Mouse (Mus musculus): Measurements from ENCODE around the gene Ass1. TPM values are rescaled to one million over a fixed set of nuclear protein-coding genes. Genes with fewer than 3 reads are reported as not detected.

Ass1 gene
- total and polyA plus RNA-seq, 3 experiments, result not detected

GRCm38 (mm10) chr2:31524641-31525040, 54.6 kb downstream of the Ass1 start:
- Histone ChIP-seq H3K4me3 (ENCODE audit: low read depth, low read length) (no peak overlapping the region), H3K4me1 (ENCODE audit: insufficient read depth, low read depth, low read length) (no peaks in the 10 kb centered on the region), H3K27me3 (ENCODE audit: insufficient read depth, low read length) (peaks cover 36% of the 10 kb centered on the region), H3K9me3 (replicated peaks) (no peaks in the 10 kb centered on the region), H3K36me3 (replicated peaks) (no peaks in the 10 kb centered on the region)
- DNase-seq (ENCODE audit: low spot score) (no peak), ATAC-seq (ENCODE audit: extremely low read depth, insufficient number of reproducible peaks, low FRiP score, poor library complexity, severe bottlenecking) (no peak)
- TF ChIP-seq GATA2 (IDR thresholded peaks at IDR 0.05; ENCODE audit: borderline replicate concordance, low read depth, low read length), result no peak
- TF ChIP-seq CTCF (IDR thresholded peaks at IDR 0.05; ENCODE audit: low read depth, low read length), result no peak
- TF ChIP-seq POLR2AphosphoS5 (IDR thresholded peaks at IDR 0.05; ENCODE audit: insufficient replicate concordance, low read depth, low read length), result no peak
- no peak for TF ChIP-seq TAL1 (conservative IDR thresholded peaks at IDR 0.05; ENCODE audit: low read depth, low read length)
- TF ChIP-seq GATA1 (IDR thresholded peaks at IDR 0.05; ENCODE audit: borderline replicate concordance, low read length), result no peak

- Histone ChIP-seq H3K4me3 (ENCODE audit: low read depth, low read length) (no peak overlapping the region), H3K4me1 (ENCODE audit: insufficient read depth, low read depth, low read length) (no peaks in the 10 kb centered on the region), H3K36me3 (replicated peaks) (no peaks in the 10 kb centered on the region), H3K27me3 (ENCODE audit: insufficient read depth, low read length) (peaks cover 31% of the 10 kb centered on the region), H3K9me3 (replicated peaks) (no peaks in the 10 kb centered on the region)
- ATAC-seq (ENCODE audit: extremely low read depth, insufficient number of reproducible peaks, low FRiP score, poor library complexity, severe bottlenecking) (no peak), DNase-seq (ENCODE audit: low spot score) (no peak)
- no peak for TF ChIP-seq GATA2 (IDR thresholded peaks at IDR 0.05; ENCODE audit: borderline replicate concordance, low read depth, low read length)
- no peak for TF ChIP-seq CTCF (IDR thresholded peaks at IDR 0.05; ENCODE audit: low read depth, low read length)
- no peak for TF ChIP-seq POLR2AphosphoS5 (IDR thresholded peaks at IDR 0.05; ENCODE audit: insufficient replicate concordance, low read depth, low read length)
- no peak for TF ChIP-seq TAL1 (conservative IDR thresholded peaks at IDR 0.05; ENCODE audit: low read depth, low read length)
- TF ChIP-seq GATA1 (IDR thresholded peaks at IDR 0.05; ENCODE audit: borderline replicate concordance, low read length), result no peak
Observed at GRCm38 (mm10) chr2:31525778-31526177, 55.8 kb downstream of the Ass1 start.

- TF ChIP-seq GATA2 (IDR thresholded peaks at IDR 0.05; ENCODE audit: borderline replicate concordance, low read depth, low read length) (no peak), GATA1 (IDR thresholded peaks at IDR 0.05; ENCODE audit: borderline replicate concordance, low read length) (no peak), TAL1 (conservative IDR thresholded peaks at IDR 0.05; ENCODE audit: low read depth, low read length) (no peak)
- H3K27me3 ChIP-seq (ENCODE audit: insufficient read depth, low read length), result peaks cover 17% of the 10 kb centered on the region; the same call in 1 of the 2 replicates
- H3K9me3 ChIP-seq (replicated peaks), result no peaks in the 10 kb centered on the region
- H3K36me3 ChIP-seq (replicated peaks), result no peaks in the 10 kb centered on the region
- DNase-seq (ENCODE audit: low spot score) (no peak), ATAC-seq (ENCODE audit: extremely low read depth, insufficient number of reproducible peaks, low FRiP score, poor library complexity, severe bottlenecking) (no peak)
- H3K4me1 ChIP-seq (ENCODE audit: insufficient read depth, low read depth, low read length), result no peaks in the 10 kb centered on the region
- H3K4me3 ChIP-seq (ENCODE audit: low read depth, low read length), result no peak overlapping the region
Observed at GRCm38 (mm10) chr2:31530201-31530600, 60.2 kb downstream of the Ass1 start.

GRCm38 (mm10) chr2:31537054-31537453, 67.0 kb downstream of the Ass1 start:
- peaks cover 8% of the 10 kb centered on the region; the same call in 1 of the 2 replicates for H3K27me3 ChIP-seq (ENCODE audit: insufficient read depth, low read length)
- H3K9me3 ChIP-seq (replicated peaks), result no peaks in the 10 kb centered on the region
- H3K4me3 ChIP-seq (ENCODE audit: low read depth, low read length), result no peak overlapping the region
- H3K4me1 ChIP-seq (ENCODE audit: insufficient read depth, low read depth, low read length), result no peaks in the 10 kb centered on the region; the same call in 1 of the 2 replicates
- no peaks in the 10 kb centered on the region for H3K36me3 ChIP-seq (replicated peaks)
- no peak for TF ChIP-seq CTCF (IDR thresholded peaks at IDR 0.05; ENCODE audit: low read depth, low read length)
- no peak for TF ChIP-seq POLR2AphosphoS5 (IDR thresholded peaks at IDR 0.05; ENCODE audit: insufficient replicate concordance, low read depth, low read length)
- no peak for TF ChIP-seq GATA1 (IDR thresholded peaks at IDR 0.05; ENCODE audit: borderline replicate concordance, low read length)
- no peak for TF ChIP-seq GATA2 (IDR thresholded peaks at IDR 0.05; ENCODE audit: borderline replicate concordance, low read depth, low read length)
- TF ChIP-seq TAL1 (conservative IDR thresholded peaks at IDR 0.05; ENCODE audit: low read depth, low read length), result no peak
- ATAC-seq (ENCODE audit: extremely low read depth, insufficient number of reproducible peaks, low FRiP score, poor library complexity, severe bottlenecking) (no peak), DNase-seq (ENCODE audit: low spot score) (no peak)

GRCm38 (mm10) chr2:31538745-31539144, 68.7 kb downstream of the Ass1 start:
- Histone ChIP-seq H3K9me3 (replicated peaks) (no peaks in the 10 kb centered on the region), H3K4me1 (ENCODE audit: insufficient read depth, low read depth, low read length) (no peaks in the 10 kb centered on the region; the same call in 1 of the 2 replicates), H3K27me3 (ENCODE audit: insufficient read depth, low read length) (peaks cover 10% of the 10 kb centered on the region; the same call in 1 of the 2 replicates), H3K36me3 (replicated peaks) (no peaks in the 10 kb centered on the region), H3K4me3 (ENCODE audit: low read depth, low read length) (no peak overlapping the region)
- no peak for TF ChIP-seq CTCF (IDR thresholded peaks at IDR 0.05; ENCODE audit: low read depth, low read length)
- no peak for TF ChIP-seq POLR2AphosphoS5 (IDR thresholded peaks at IDR 0.05; ENCODE audit: insufficient replicate concordance, low read depth, low read length)
- TF ChIP-seq GATA2 (IDR thresholded peaks at IDR 0.05; ENCODE audit: borderline replicate concordance, low read depth, low read length), result no peak
- TF ChIP-seq TAL1 (conservative IDR thresholded peaks at IDR 0.05; ENCODE audit: low read depth, low read length), result no peak
- TF ChIP-seq GATA1 (IDR thresholded peaks at IDR 0.05; ENCODE audit: borderline replicate concordance, low read length), result no peak
- ATAC-seq (ENCODE audit: extremely low read depth, insufficient number of reproducible peaks, low FRiP score, poor library complexity, severe bottlenecking), result no peak
- DNase-seq (ENCODE audit: low spot score), result no peak

- no peaks in the 10 kb centered on the region; the same call in 1 of the 2 replicates for H3K4me1 ChIP-seq (ENCODE audit: insufficient read depth, low read depth, low read length)
- no peaks in the 10 kb centered on the region for H3K36me3 ChIP-seq (replicated peaks)
Observed at GRCm38 (mm10) chr2:31541581-31541980, 71.6 kb downstream of the Ass1 start.

More at GRCm38 (mm10) chr2:31541581-31541980, 71.6 kb downstream of the Ass1 start:
- TF ChIP-seq CTCF (IDR thresholded peaks at IDR 0.05; ENCODE audit: low read depth, low read length), result no peak
- no peak for TF ChIP-seq GATA1 (IDR thresholded peaks at IDR 0.05; ENCODE audit: borderline replicate concordance, low read length)
- TF ChIP-seq TAL1 (conservative IDR thresholded peaks at IDR 0.05; ENCODE audit: low read depth, low read length), result no peak
- TF ChIP-seq GATA2 (IDR thresholded peaks at IDR 0.05; ENCODE audit: borderline replicate concordance, low read depth, low read length), result no peak
- TF ChIP-seq POLR2AphosphoS5 (IDR thresholded peaks at IDR 0.05; ENCODE audit: insufficient replicate concordance, low read depth, low read length), result no peak
- Histone ChIP-seq H3K9me3 (replicated peaks) (no peaks in the 10 kb centered on the region), H3K4me3 (ENCODE audit: low read depth, low read length) (no peak overlapping the region), H3K27me3 (ENCODE audit: insufficient read depth, low read length) (peaks cover 16% of the 10 kb centered on the region)
- ATAC-seq (ENCODE audit: extremely low read depth, insufficient number of reproducible peaks, low FRiP score, poor library complexity, severe bottlenecking) (no peak), DNase-seq (ENCODE audit: low spot score) (no peak)
